Mouse (Mus musculus): ENCODE results near the gene Neo1. TPM values are rescaled to one million over a fixed set of nuclear protein-coding genes. Genes with fewer than 3 reads are reported as not detected.

The Neo1 gene
- polyA plus RNA-seq, 1 experiment from 2014 or later = 36.5 TPM

- Histone ChIP-seq H3K27me3 (ENCODE audit: insufficient read depth, poor library complexity, severe bottlenecking) (no peaks in the 10 kb centered on the region), H3K27ac (no peak overlapping the region), H3K9me3 (no peaks in the 10 kb centered on the region), H3K4me3 (no peak overlapping the region), H3K4me1 (replicated peaks) (peaks cover 42% of the 10 kb centered on the region), H3K36me3 (no peaks in the 10 kb centered on the region)
- WGBS = 75% methylated on average over 5 of the region's 5 CpGs
- DNase-seq (ENCODE audit: low spot score) = no peak
These were observed 199.1 kb downstream of the Neo1 start for GRCm38 (mm10) chr9:58837174-58837573.

DNA sequence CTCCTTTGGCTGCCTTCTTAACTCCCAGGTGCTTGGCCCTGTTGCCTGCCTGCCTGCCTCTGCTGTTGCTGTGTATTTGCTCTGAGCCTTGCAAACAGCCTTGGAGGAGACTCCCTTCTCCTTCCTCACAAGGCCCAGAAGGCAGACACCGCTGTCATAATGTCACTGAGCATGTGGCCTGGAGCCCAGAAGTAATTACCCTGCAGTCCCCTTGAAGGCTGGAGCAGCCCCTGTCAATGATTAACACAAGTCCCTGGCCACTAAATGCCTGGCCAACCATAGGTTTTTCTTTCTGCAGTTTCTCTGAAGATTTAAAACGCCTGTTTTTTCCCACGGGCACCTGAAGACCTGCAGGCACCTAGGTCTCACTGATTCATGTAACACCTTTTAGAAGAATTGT lies 203.3 kb downstream of the Neo1 start:
- Histone ChIP-seq H3K27ac (no peak overlapping the region; the same call in 1 of the 2 replicates), H3K36me3 (no peaks in the 10 kb centered on the region)
- WGBS = 86% methylated on average over 3 of the region's 3 CpGs

GRCm38 (mm10) chr9:58829627-58830026 lies 206.6 kb downstream of the Neo1 start:
- H3K27ac ChIP-seq = no peak overlapping the region
- DNase-seq (ENCODE audit: low spot score) = no peak
- H3K36me3 ChIP-seq = no peaks in the 10 kb centered on the region
- H3K27me3 ChIP-seq (ENCODE audit: insufficient read depth, poor library complexity, severe bottlenecking) = peaks cover 37% of the 10 kb centered on the region
- WGBS = 50% methylated on average over 4 of the region's 4 CpGs
- H3K9me3 ChIP-seq = no peaks in the 10 kb centered on the region
- peaks cover 52% of the 10 kb centered on the region for H3K4me1 ChIP-seq (replicated peaks)
- no peak overlapping the region for H3K4me3 ChIP-seq

More for the DNA sequence above, 203.3 kb downstream of the Neo1 start:
- H3K9me3 ChIP-seq = no peaks in the 10 kb centered on the region
- H3K4me1 ChIP-seq (replicated peaks) = peaks cover 52% of the 10 kb centered on the region
- DNase-seq (ENCODE audit: low spot score) = no peak
- H3K4me3 ChIP-seq = no peak overlapping the region
- H3K27me3 ChIP-seq (ENCODE audit: insufficient read depth, poor library complexity, severe bottlenecking) = 0 out of 2 replicates have a peak, but pooled peaks cover 6% of the 10 kb centered on the region

Other genes starting within 250 kb of the Neo1 start
- 0.70 and 1.1 TPM in 2 replicates for gene Hcn4, start 213.0 kb downstream of the Neo1 start, polyA plus RNA-seq (2016; fragmentation: Nextera tagmentation; extraction: Ambion mirVana)